Mouse (Mus musculus) bone marrow, adult 2 months (tissue): ENCODE results near the gene Rbm8a.

ENCODE experiments used
- CTCF ChIP-seq: fragments of 200-500 bp; IDR thresholded peaks from 2 replicates; pipeline ENCODE4 v1.5.1; 2011; ENCODE audit warnings: low read length, control low read depth; ENCODE audit not compliant: control insufficient read depth, insufficient read depth
- POLR2A ChIP-seq: fragments of 200-500 bp; IDR thresholded peaks from 2 replicates; pipeline ENCODE4 v1.6.1; 2011; ENCODE audit warnings: low read depth, mild to moderate bottlenecking, control low read depth, low read length, borderline replicate concordance; ENCODE audit not compliant: control insufficient read depth

DNA sequence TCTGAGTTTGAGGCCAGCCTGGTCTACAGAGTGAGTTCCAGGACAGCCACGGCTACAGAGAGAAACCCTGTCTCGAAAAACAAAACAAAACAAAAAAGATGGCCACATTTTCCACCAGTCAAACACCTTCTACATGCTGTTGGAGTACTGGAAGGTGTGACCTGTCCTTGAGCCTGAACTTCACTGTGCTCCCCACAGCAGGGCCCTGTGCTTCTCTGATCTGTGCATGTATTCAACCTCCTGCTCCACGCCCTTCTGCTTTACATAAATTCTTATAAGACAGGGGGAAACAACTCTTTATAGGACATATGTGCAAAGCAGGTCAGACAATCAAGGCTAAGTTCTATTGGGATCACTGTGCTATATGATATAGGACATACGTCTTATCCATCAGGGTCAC is 6.5 kb upstream of the Rbm8a start:
- TF ChIP-seq CTCF (no peak), POLR2A (no peak)
